Mouse (Mus musculus) CH12.LX (cell line): ENCODE results near the gene Cdh23.

ENCODE experiments used
- CTCF ChIP-seq, 2 experiments: IDR thresholded peaks in 1 of 2; conservative IDR thresholded peaks in 1 of 2; 2 replicates each; pipeline ENCODE4 v1.5.1; 2011 to 2012; ENCODE audit warnings: low read depth in 2 of 2, low read length in 2 of 2, improper control_type of control experiment in 1 of 2, inconsistent platforms in 1 of 2, mild to moderate bottlenecking in 1 of 2, moderate library complexity in 1 of 2
- ELF1 ChIP-seq: IDR thresholded peaks from 2 replicates; pipeline ENCODE4 v1.6.1; 2014; ENCODE audit warnings: low read depth, mild to moderate bottlenecking, inconsistent platforms, low read length, improper control_type of control experiment
- EP300 ChIP-seq: IDR thresholded peaks from 2 replicates; pipeline ENCODE4 v1.6.1; 2011; ENCODE audit warnings: low read length, improper control_type of control experiment
- IRF4 ChIP-seq: IDR thresholded peaks from 2 replicates; pipeline ENCODE4 v1.6.1; 2014; ENCODE audit warnings: low read depth, mild to moderate bottlenecking, inconsistent platforms, low read length, improper control_type of control experiment
- KAT2A ChIP-seq: IDR thresholded peaks from 2 replicates; pipeline ENCODE4 v1.6.1; 2012; ENCODE audit warnings: low read length, improper control_type of control experiment, inconsistent platforms; ENCODE audit not compliant: insufficient replicate concordance
- MAX ChIP-seq: IDR thresholded peaks from 2 replicates; pipeline ENCODE4 v1.6.1; 2011; ENCODE audit warnings: low read length, improper control_type of control experiment
- MAZ ChIP-seq: IDR thresholded peaks from 2 replicates; pipeline ENCODE4 v1.6.1; 2012; ENCODE audit warnings: low read depth, mild to moderate bottlenecking, inconsistent platforms, low read length, improper control_type of control experiment, moderate library complexity
- MEF2A ChIP-seq: IDR thresholded peaks from 2 replicates; pipeline ENCODE4 v1.6.1; 2014; ENCODE audit warnings: low read depth, mild to moderate bottlenecking, inconsistent platforms, low read length, improper control_type of control experiment, borderline replicate concordance
- POLR2A ChIP-seq: IDR thresholded peaks from 2 replicates; pipeline ENCODE4 v1.6.1; 2011; ENCODE audit warnings: low read depth, mild to moderate bottlenecking, improper control_type of control experiment, low read length
- USF1 ChIP-seq: IDR thresholded peaks from 2 replicates; pipeline ENCODE4 v1.6.1; 2014; ENCODE audit warnings: low read depth, mild to moderate bottlenecking, inconsistent platforms, low read length, improper control_type of control experiment
- ZKSCAN1 ChIP-seq: IDR thresholded peaks from 2 replicates; pipeline ENCODE4 v1.6.1; 2012; ENCODE audit warnings: low read depth, inconsistent platforms, low read length, improper control_type of control experiment, borderline replicate concordance
- ZMIZ1 ChIP-seq: IDR thresholded peaks from 2 replicates; pipeline ENCODE4 v1.6.1; 2012; ENCODE audit warnings: low read depth, mild to moderate bottlenecking, inconsistent platforms, low read length, improper control_type of control experiment
- ZNF384 ChIP-seq: IDR thresholded peaks from 2 replicates; pipeline ENCODE4 v1.6.1; 2012; ENCODE audit warnings: low read depth, low read length, improper control_type of control experiment, inconsistent platforms

- TF ChIP-seq ZMIZ1 (no peak), CTCF (conservative IDR thresholded peaks at IDR 0.05 in 1 of 2, IDR thresholded peaks at IDR 0.05 in 1 of 2; ENCODE audit: low read depth in 2 of 2, low read length in 2 of 2) (no peak), MAZ (no peak), ZNF384 (no peak), POLR2A (no peak), ZKSCAN1 (no peak), EP300 (no peak), MAX (no peak), MEF2A (no peak), KAT2A (no peak), USF1 (no peak), IRF4 (no peak), ELF1 (no peak)
Measured at GRCm38 (mm10) chr10:60269141-60270064, 426.9 kb downstream of the Cdh23 start.
